Mouse (Mus musculus) midbrain, embryonic 14.5 days (tissue): ENCODE data around the gene Tfeb. TPM values are rescaled to one million over a fixed set of nuclear protein-coding genes. Genes with fewer than 3 reads are reported as not detected.

Source experiments
- ATAC-seq: fragments of 200-750 bp; cut with Nextera tagmentation; 2 replicates; pipeline ENCODE4 v1.8.0; 2017; ENCODE audit warnings: moderate number of reproducible peaks, moderate library complexity; ENCODE audit not compliant: low FRiP score, low TSS enrichment
- DNase-seq: peaks from one replicate; pipeline ENCODE4 v3.0.0-alpha.2; 2015
- H3K27ac ChIP-seq: fragments of 300-500 bp; sonication (generic); replicated peaks from 2 replicates; pipeline ENCODE4 v1.5.1; 2014; ENCODE audit warnings: mild to moderate bottlenecking, low read depth, low read length, moderate library complexity
- H3K27me3 ChIP-seq: fragments of 300-500 bp; sonication (generic); 2 replicates; pipeline ENCODE4 v1.6.1; 2014; ENCODE audit warnings: low read length, control low read depth, mixed read lengths; ENCODE audit not compliant: control insufficient read depth, insufficient read depth
- H3K36me3 ChIP-seq: fragments of 300-500 bp; sonication (generic); 2 replicates; pipeline ENCODE4 v1.6.1; 2014; ENCODE audit warnings: low read length, control low read depth; ENCODE audit not compliant: control insufficient read depth, insufficient read depth
- H3K4me1 ChIP-seq: fragments of 300-500 bp; sonication (generic); 2 replicates; pipeline ENCODE4 v1.6.1; 2014; ENCODE audit warnings: mild to moderate bottlenecking, antibody characterized with exemption, low read length, control low read depth; ENCODE audit not compliant: control insufficient read depth, insufficient read depth
- H3K4me2 ChIP-seq: fragments of 300-500 bp; sonication (generic); 2 replicates; pipeline ENCODE4 v1.6.1; 2014; ENCODE audit warnings: mild to moderate bottlenecking, low read length, moderate library complexity
- H3K4me3 ChIP-seq: fragments of 300-500 bp; sonication (generic); replicated peaks from 2 replicates; pipeline ENCODE4 v1.5.1; 2014; ENCODE audit warnings: low read depth, low read length
- H3K9ac ChIP-seq: fragments of 300-500 bp; sonication (generic); replicated peaks from 2 replicates; pipeline ENCODE4 v1.6.1; 2014; ENCODE audit warnings: mild to moderate bottlenecking, low read length, moderate library complexity
- H3K9me3 ChIP-seq: fragments of 300-500 bp; sonication (generic); 2 replicates; pipeline ENCODE4 v1.6.1; 2016; ENCODE audit warnings: low read length, control low read depth, mixed read lengths; ENCODE audit not compliant: control insufficient read depth
- WGBS: fragments of 180-500 bp; shearing (Covaris S2); extraction: QIAGEN DNeasy Blood & Tissue Kit; methylation state at CpG from one replicate; pipeline ENCODE4 v1.1.7; 2014; 5-methylcytosine and 5-hydroxymethylcytosine counted together
- polyA plus RNA-seq: library from polyadenylated mRNA; unstranded; fragments of >200 nt; fragmentation: Nextera tagmentation; extraction: Ambion mirVana; gene quantifications from 2 replicates; pipeline ENCODE4 v1.2.1, GENCODE M21; 2014

Tfeb gene
- polyA plus RNA-seq, 1 experiment from 2014 or later: 2.7 TPM

- Histone ChIP-seq H3K4me2 (peak within 1 kb of the TSS; percentile 88), H3K27me3 (peaks cover 34% of the 10 kb centered on the region), H3K9me3 (no peaks in the 10 kb centered on the region), H3K4me3 (peak within 1 kb of the TSS; percentile 50), H3K27ac (no peak within 1 kb of the TSS), H3K36me3 (no peaks in the 10 kb centered on the region), H3K9ac (peak within 1 kb of the TSS; percentile 20; the same call in 1 of the 2 replicates), H3K4me1 (peaks cover 15% of the 10 kb centered on the region; the same call in 1 of the 2 replicates)
- 5% methylated on average over 18 of the region's 18 CpGs for whole genome bisulfite sequencing
- DNase-seq (no peak), ATAC-seq (no peak)
Measured at GRCm38 (mm10) chr17:47834482-47834767, 97.6 kb downstream of the Tfeb start, which contains the start of gene Mdfi. Mdfi (minus strand) TSS chr17:47834691.

GRCm38 (mm10) chr17:47837808-47838207 is 101.0 kb downstream of the Tfeb start:
- no peaks in the 10 kb centered on the region for H3K36me3 ChIP-seq
- peaks cover 7% of the 10 kb centered on the region; the same call in 1 of the 2 replicates for H3K4me1 ChIP-seq
- no peak overlapping the region for H3K4me2 ChIP-seq
- no peak overlapping the region for H3K9ac ChIP-seq
- ATAC-seq (no peak), DNase-seq (no peak)
- no peak overlapping the region for H3K27ac ChIP-seq
- no peak overlapping the region for H3K4me3 ChIP-seq
- peaks cover 30% of the 10 kb centered on the region for H3K27me3 ChIP-seq
- H3K9me3 ChIP-seq: no peaks in the 10 kb centered on the region
- 59% methylated on average over 6 of the region's 6 CpGs for WGBS

- WGBS: 93% methylated on average over 8 of the region's 8 CpGs
- no peak overlapping the region for H3K4me2 ChIP-seq
- no peaks in the 10 kb centered on the region for H3K36me3 ChIP-seq
- no peak overlapping the region for H3K27ac ChIP-seq
- no peak overlapping the region for H3K4me3 ChIP-seq
- no peak overlapping the region for H3K9ac ChIP-seq
- no peaks in the 10 kb centered on the region for H3K9me3 ChIP-seq
- no peak for DNase-seq
- H3K4me1 ChIP-seq: no peaks in the 10 kb centered on the region
- no peaks in the 10 kb centered on the region for H3K27me3 ChIP-seq
- no peak for ATAC-seq
Measured at GRCm38 (mm10) chr17:47841521-47841920, 104.7 kb downstream of the Tfeb start.

Other genes with a start within 250 kb of the Tfeb start
- 17.4 and 19.2 TPM in 2 replicates for gene Taf8, start 234.7 kb upstream of the Tfeb start, polyA plus RNA-seq
- gene Ccnd3, start 232.0 kb upstream of the Tfeb start, polyA plus RNA-seq: 56.4 and 67.3 TPM in 2 replicates
- gene Bysl, start 125.5 kb upstream of the Tfeb start, polyA plus RNA-seq: 32.0 and 33.2 TPM in 2 replicates
- gene Med20, start 125.4 kb upstream of the Tfeb start, polyA plus RNA-seq: 48.1 and 49.5 TPM in 2 replicates
- gene Gm20517, start 125.4 kb upstream of the Tfeb start, polyA plus RNA-seq: 3.1 and 3.2 TPM in 2 replicates
- 7.5 and 7.6 TPM in 2 replicates for gene Usp49, start 106.3 kb upstream of the Tfeb start, polyA plus RNA-seq
- 298 and 333 TPM in 2 replicates for gene Tomm6, start 48.6 kb upstream of the Tfeb start, polyA plus RNA-seq
- 32.3 and 33.2 TPM in 2 replicates for gene Frs3, start 48.0 kb upstream of the Tfeb start, polyA plus RNA-seq
- gene Gm21981, start 42.6 kb upstream of the Tfeb start, polyA plus RNA-seq: 5.4 and 7.2 TPM in 2 replicates
- 2.1 TPM in 1 of 2 replicates, not detected in the other for gene Prickle4, start 42.3 kb upstream of the Tfeb start, polyA plus RNA-seq
- gene Pgc, start 10.2 kb upstream of the Tfeb start, polyA plus RNA-seq: not detected in 2 replicates
- 8.3 and 8.4 TPM in 2 replicates for gene Mdfi, start 97.7 kb downstream of the Tfeb start, polyA plus RNA-seq
- gene Foxp4, start 187.6 kb downstream of the Tfeb start, polyA plus RNA-seq: 40.6 and 40.9 TPM in 2 replicates